Mouse (Mus musculus): ENCODE measurements at regions not wholly inside any gene's neighbourhood (a gene's known extent, or its start where the extent isn't known, plus 50 kb on each side); places are given as distances from the start of the nearest gene placed in this dataset.

- Histone ChIP-seq H3K36me3 (ENCODE audit: control insufficient read depth in 1 of 2, insufficient read depth in 2 of 2, low read length in 2 of 2) (no peaks in the 10 kb centered on the region), H3K9me3 (replicated peaks; ENCODE audit: insufficient read depth, low read length) (no peaks in the 10 kb centered on the region), H3K27ac (ENCODE audit: control insufficient read depth, low read depth, low read length) (no peak overlapping the region), H3K4me3 (ENCODE audit: control insufficient read depth in 1 of 2, insufficient read depth in 1 of 2, low read depth in 2 of 2, low read length in 2 of 2) (no peak overlapping the region), H3K9ac (ENCODE audit: control insufficient read depth, low read depth, low read length, poor library complexity, severe bottlenecking) (no peak overlapping the region), H3K27me3 (ENCODE audit: control insufficient read depth in 1 of 2, insufficient read depth in 2 of 2, low read length in 2 of 2) (no peaks in the 10 kb centered on the region), H3K4me1 (ENCODE audit: control insufficient read depth in 1 of 2, insufficient read depth in 2 of 2, low read length in 2 of 2) (no peaks in the 10 kb centered on the region), H3K79me2 (ENCODE audit: control insufficient read depth, insufficient read depth, low read length, poor library complexity) (no peaks in the 10 kb centered on the region)
- TF ChIP-seq USF1 (IDR thresholded peaks at IDR 0.05; ENCODE audit: low read depth, low read length) (no peak), MAZ (IDR thresholded peaks at IDR 0.05; ENCODE audit: low read depth, low read length) (no peak), MYC (IDR thresholded peaks at IDR 0.05; ENCODE audit: low read depth, low read length) (no peak), NRF1 (IDR thresholded peaks at IDR 0.05; ENCODE audit: insufficient read depth, low read depth, low read length, poor library complexity, severe bottlenecking) (no peak), TAL1 (IDR thresholded peaks at IDR 0.05; ENCODE audit: low read length) (no peak), POLR2AphosphoS5 (IDR thresholded peaks at IDR 0.05; ENCODE audit: borderline replicate concordance, low read depth, low read length) (no peak), MAX (IDR thresholded peaks at IDR 0.05; ENCODE audit: low read length) (no peak), RAD21 (IDR thresholded peaks at IDR 0.05; ENCODE audit: low read depth, low read length) (no peak), MAFK (IDR thresholded peaks at IDR 0.05; ENCODE audit: borderline replicate concordance, low read depth, low read length) (no peak), SIN3A (IDR thresholded peaks at IDR 0.05; ENCODE audit: low read length) (no peak), TCF12 (IDR thresholded peaks at IDR 0.05; ENCODE audit: low read depth, low read length) (no peak), KAT2A (conservative IDR thresholded peaks at IDR 0.05; ENCODE audit: low read depth, low read length) (no peak), POLR2AphosphoS2 (IDR thresholded peaks at IDR 0.05; ENCODE audit: low read length) (no peak), ETS1 (IDR thresholded peaks at IDR 0.05; ENCODE audit: low read depth, low read length) (no peak)
- DNase-seq (ENCODE audit: low read depth, low spot score) = no peak
Measured at GRCm38 (mm10) chr13:6191186-6191914, 330.1 kb downstream of the Klf6 start.

- no peak overlapping the region for H3K4me3 ChIP-seq (ENCODE audit: control insufficient read depth in 1 of 2, insufficient read depth in 1 of 2, low read depth in 2 of 2, low read length in 2 of 2)
- no peaks in the 10 kb centered on the region for H3K27me3 ChIP-seq (ENCODE audit: control insufficient read depth in 1 of 2, insufficient read depth in 2 of 2, low read length in 2 of 2)
- no peak overlapping the region for H3K27ac ChIP-seq (ENCODE audit: control insufficient read depth, low read depth, low read length)
- no peaks in the 10 kb centered on the region for H3K79me2 ChIP-seq (ENCODE audit: control insufficient read depth, insufficient read depth, low read length, poor library complexity)
- no peak for TF ChIP-seq MYC (IDR thresholded peaks at IDR 0.05; ENCODE audit: low read depth, low read length)
- no peak for TF ChIP-seq RCOR1 (IDR thresholded peaks at IDR 0.05; ENCODE audit: low read depth, low read length)
- TF ChIP-seq MEF2A (IDR thresholded peaks at IDR 0.05; ENCODE audit: extremely low read depth, insufficient replicate concordance, low read depth, low read length, poor library complexity, severe bottlenecking) = no peak
- TF ChIP-seq RAD21 (IDR thresholded peaks at IDR 0.05; ENCODE audit: low read depth, low read length) = no peak
- TF ChIP-seq ZNF384 (IDR thresholded peaks at IDR 0.05; ENCODE audit: low read depth, low read length) = no peak
- no peak for TF ChIP-seq CHD2 (IDR thresholded peaks at IDR 0.05; ENCODE audit: low read length)
- no peak for TF ChIP-seq ZMIZ1 (IDR thresholded peaks at IDR 0.05; ENCODE audit: low read depth, low read length)
- TF ChIP-seq HCFC1 (IDR thresholded peaks at IDR 0.05; ENCODE audit: low read depth, low read length) = no peak
- no peak for TF ChIP-seq POLR2AphosphoS2 (IDR thresholded peaks at IDR 0.05; ENCODE audit: low read length)
- no peak for TF ChIP-seq BHLHE40 (IDR thresholded peaks at IDR 0.05; ENCODE audit: borderline replicate concordance, low read depth, low read length)
- TF ChIP-seq POLR2A (IDR thresholded peaks at IDR 0.05; ENCODE audit: control insufficient read depth in 1 of 2, insufficient read depth in 1 of 2, low read depth in 1 of 2, low read length in 2 of 2, poor library complexity in 1 of 2) = no peak
- no peak for TF ChIP-seq KAT2A (conservative IDR thresholded peaks at IDR 0.05; ENCODE audit: low read depth, low read length)
- TF ChIP-seq MAX (IDR thresholded peaks at IDR 0.05; ENCODE audit: low read length) = no peak
- TF ChIP-seq SIN3A (IDR thresholded peaks at IDR 0.05; ENCODE audit: low read length) = no peak
- TF ChIP-seq GATA1 (IDR thresholded peaks at IDR 0.05; ENCODE audit: low read depth, low read length) = no peak
- TF ChIP-seq ZC3H11A (IDR thresholded peaks at IDR 0.05; ENCODE audit: low read depth, low read length) = no peak
- TF ChIP-seq TCF12 (IDR thresholded peaks at IDR 0.05; ENCODE audit: low read depth, low read length) = no peak
- TF ChIP-seq ELF1 (IDR thresholded peaks at IDR 0.05; ENCODE audit: low read depth, low read length) = no peak
- no peaks in the 10 kb centered on the region for H3K4me1 ChIP-seq (ENCODE audit: control insufficient read depth in 1 of 2, insufficient read depth in 2 of 2, low read length in 2 of 2)
- no peaks in the 10 kb centered on the region for H3K36me3 ChIP-seq (ENCODE audit: control insufficient read depth in 1 of 2, insufficient read depth in 2 of 2, low read length in 2 of 2)
- H3K9ac ChIP-seq (ENCODE audit: control insufficient read depth, low read depth, low read length, poor library complexity, severe bottlenecking) = no peak overlapping the region
- no peak for DNase-seq (ENCODE audit: low read depth, low spot score)
- H3K9me3 ChIP-seq (replicated peaks; ENCODE audit: insufficient read depth, low read length) = no peaks in the 10 kb centered on the region
Measured at GRCm38 (mm10) chr13:6191915-6192295, 330.6 kb downstream of the Klf6 start.
